Mouse (Mus musculus) lung, adult 2 months (tissue): Measurements from ENCODE around the gene Fstl4.

Experiments used
- CTCF ChIP-seq: fragments of 200-500 bp; IDR thresholded peaks from 2 replicates; pipeline ENCODE4 v1.5.1; 2011; ENCODE audit warnings: mild to moderate bottlenecking, low read length, control low read depth; ENCODE audit not compliant: insufficient read depth
- POLR2A ChIP-seq: fragments of 200-500 bp; IDR thresholded peaks from 2 replicates; pipeline ENCODE4 v1.6.1; 2011; ENCODE audit warnings: low read depth, mild to moderate bottlenecking, control low read depth, low read length, borderline replicate concordance; ENCODE audit errors: extremely low read depth

GRCm38 (mm10) chr11:53119966-53120365 lies 355.5 kb downstream of the Fstl4 start:
- no peak for TF ChIP-seq POLR2A
- TF ChIP-seq CTCF, result no peak
